Mouse (Mus musculus) adrenal gland, adult 2 months (tissue): ENCODE data around the gene Ccdc38. TPM values are rescaled to one million over a fixed set of nuclear protein-coding genes. Genes with fewer than 3 reads are reported as not detected.

ENCODE experiments used
- DNase-seq: peaks from one replicate; pipeline ENCODE4 v3.0.0; 2021
- polyA plus RNA-seq: library from polyadenylated mRNA; depleted of rRNA; stranded (reverse); fragments of >200 nt; gene quantifications from 2 replicates; pipeline ENCODE4 v1.2.3, GENCODE M21; 2012; rRNA removed
- total RNA-seq, 2 experiments: library from RNA; stranded (reverse); gene quantifications; 2 replicates each; pipeline ENCODE4 v1.2.3; 2021

Ccdc38 gene
- total and polyA plus RNA-seq, 3 experiments = not detected

GRCm38 (mm10) chr10:93609236-93609635 is 68.8 kb downstream of the Ccdc38 start:
- DNase-seq = no peak

- no peak for DNase-seq
These were observed 70.5 kb downstream of the Ccdc38 start for GRCm38 (mm10) chr10:93610896-93611295.

DNA sequence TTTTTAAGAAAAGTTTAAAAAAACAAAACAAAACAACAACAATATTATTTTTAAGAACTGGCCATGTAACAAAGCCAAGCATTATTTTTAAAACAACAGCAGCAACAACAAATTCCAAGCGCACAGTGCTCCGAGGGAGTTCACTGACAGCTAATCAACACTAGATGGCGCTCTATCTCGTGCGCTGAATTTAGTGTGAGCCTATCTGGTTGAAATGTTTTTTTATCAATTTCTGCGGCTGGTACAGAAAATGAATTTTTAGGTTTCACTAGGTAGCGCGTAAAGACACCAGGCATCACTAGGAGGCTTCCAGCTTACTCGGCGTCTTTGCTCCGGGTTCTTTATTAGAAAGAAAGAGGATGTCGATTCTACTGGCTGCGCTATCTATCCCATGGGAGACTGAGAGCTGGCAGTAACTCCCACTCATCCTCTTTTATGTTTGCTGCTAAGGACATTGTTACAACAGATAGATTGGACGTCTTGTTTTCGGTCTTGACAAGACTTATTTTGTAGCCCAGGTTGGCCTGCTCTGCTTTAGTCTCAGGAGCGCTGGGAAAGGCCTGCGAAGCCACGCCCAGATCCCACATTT is 71.1 kb downstream of the Ccdc38 start:
- peak; percentile 25 for DNase-seq

DNA sequence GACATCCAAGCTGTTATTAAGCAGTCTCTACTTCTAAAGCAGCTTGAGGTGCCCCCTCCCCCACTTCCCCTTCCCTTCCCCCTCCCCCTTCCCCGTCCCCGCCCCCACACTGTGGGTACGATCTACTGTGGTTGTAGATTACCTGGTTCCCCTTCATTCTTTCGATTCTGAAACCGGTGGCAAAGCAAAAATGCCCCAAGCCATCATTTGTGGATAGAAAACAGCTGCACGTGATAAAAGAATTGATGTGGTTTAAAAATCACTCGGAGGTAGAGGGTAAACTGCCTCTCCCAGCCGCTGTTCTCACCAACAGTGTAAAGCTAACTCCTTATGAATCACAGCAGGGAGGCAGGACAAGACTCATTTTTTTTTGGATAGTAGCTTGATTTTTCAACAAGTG is 74.4 kb downstream of the Ccdc38 start:
- DNase-seq = no peak

DNA sequence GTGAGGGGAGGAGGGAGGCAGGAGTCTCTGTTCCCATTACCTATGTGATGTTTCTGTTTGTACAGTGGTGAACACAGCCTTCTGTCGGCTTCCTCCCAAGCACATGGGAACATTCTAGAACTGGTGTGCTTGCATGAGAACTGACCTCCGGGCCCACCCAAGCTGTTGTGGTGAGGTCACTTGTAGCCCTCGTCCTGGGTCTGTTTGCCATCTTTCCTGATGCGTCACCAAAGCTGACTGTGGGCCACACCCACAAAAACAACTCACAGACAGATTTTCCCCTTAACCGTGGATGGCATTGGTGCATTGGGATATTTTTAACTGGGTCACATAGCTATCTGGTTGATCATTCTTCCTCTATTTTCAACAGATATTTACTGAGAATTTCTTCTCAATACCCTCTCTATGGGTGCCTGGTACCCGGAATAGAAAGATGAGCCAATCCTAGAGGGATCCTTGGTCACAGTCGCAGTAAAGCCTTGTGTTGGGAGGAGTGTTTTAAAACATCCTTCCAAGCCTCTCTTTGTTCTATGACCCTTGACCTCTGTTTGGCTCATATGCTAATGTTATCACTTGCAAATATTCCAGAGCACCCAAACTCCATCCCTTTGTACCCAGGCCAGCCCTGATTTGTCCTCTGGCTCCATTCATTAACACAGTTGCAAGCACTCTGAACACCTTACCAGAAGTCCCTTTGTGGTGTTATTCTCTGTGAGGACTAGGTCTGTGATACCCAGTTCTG is 80.2 kb downstream of the Ccdc38 start:
- peak; percentile 12 for DNase-seq

GRCm38 (mm10) chr10:93623725-93624124 is 83.3 kb downstream of the Ccdc38 start:
- DNase-seq = no peak

DNA sequence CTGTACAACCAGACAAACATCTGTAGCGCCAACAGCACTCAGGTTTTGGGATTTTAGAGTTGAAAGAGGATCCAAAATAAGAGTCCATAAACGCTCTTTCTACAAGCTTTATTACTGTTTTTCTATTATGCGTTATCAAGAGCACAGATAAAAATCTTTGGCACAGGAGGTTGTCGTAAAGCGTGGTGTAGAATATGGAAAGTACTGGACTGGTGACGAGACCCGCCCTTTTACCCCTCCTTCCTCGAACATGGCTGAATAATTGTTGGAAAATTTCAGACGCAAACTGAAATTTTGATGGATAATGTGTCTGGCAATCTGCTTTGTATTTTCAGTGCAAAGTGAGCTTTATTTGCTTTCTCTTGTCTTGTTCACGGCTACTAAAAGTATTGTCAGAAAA is 83.7 kb downstream of the Ccdc38 start:
- DNase-seq = no peak

DNA sequence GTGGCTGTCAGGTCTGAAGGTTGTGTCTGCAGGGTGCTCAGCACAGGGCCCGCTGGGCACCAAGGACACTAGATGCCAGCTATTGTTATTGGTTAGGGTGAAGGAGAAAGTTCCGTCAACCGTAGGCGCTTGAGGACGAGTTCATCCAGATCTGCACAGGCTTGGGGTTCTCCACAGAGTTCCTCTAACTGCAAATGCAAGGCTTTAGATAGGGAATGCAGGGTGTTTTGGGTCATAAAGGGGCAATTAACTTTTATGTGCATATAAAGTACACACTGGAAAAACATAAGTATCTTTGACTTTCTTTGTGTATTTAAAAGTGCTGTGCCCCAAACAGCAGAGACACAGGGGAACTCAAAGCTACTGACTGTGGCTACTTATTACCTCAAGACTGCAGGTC is 89.9 kb downstream of the Ccdc38 start:
- no peak for DNase-seq

DNA sequence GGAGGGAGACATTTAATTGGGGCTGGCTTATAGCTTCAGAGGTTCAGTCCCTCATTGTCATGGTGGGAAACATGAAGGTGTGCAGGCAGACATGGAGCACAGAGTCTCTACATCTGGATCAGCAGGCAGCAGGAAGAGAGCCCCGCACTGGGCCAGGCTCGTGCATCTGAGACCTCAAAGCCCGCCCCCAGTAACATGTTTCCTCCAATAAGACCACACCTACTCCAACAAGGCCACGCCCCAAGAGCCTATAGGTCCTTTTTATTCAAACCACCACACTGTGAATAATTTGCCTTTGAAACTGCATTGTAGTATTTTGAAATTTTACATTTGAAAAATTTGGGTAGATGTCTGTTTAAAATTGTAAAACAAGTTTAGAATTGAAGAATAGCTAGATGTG is 91.7 kb downstream of the Ccdc38 start:
- DNase-seq = no peak

DNA sequence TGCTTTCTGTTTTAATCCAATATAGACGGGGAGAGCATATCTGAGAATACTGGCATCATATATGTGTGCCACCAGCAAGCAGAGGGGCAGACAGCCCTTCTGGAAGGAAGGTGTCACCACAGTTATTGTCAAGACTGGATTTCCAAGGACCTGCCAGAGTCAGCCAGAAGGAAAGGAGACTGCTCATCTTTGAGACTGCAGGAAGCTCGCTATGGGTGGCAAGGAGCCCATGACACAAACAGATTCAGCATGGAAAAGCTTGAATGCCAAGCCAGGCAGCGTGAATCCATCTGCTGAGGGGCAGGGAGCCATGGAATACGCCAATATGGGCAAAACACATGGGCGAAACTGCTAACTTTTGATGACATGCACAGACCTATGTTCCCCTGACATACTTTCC is 93.1 kb downstream of the Ccdc38 start:
- no peak for DNase-seq

Other genes starting within 250 kb of the Ccdc38 start
- gene Elk3, start 229.5 kb upstream of the Ccdc38 start, total RNA-seq = 10 to 100 TPM; 31.1 to 51.5 TPM
- gene Elk3, start 229.5 kb upstream of the Ccdc38 start, polyA plus RNA-seq = 54.3 and 59.5 TPM in 2 replicates
- 10 to 100 TPM; 57.5 to 62.4 TPM for gene Lta4h, start 87.2 kb upstream of the Ccdc38 start, total RNA-seq
- 71.2 and 83.1 TPM in 2 replicates for gene Lta4h, start 87.2 kb upstream of the Ccdc38 start, polyA plus RNA-seq
- under 1 TPM; 0.14 to 0.75 TPM for gene Hal, start 51.9 kb upstream of the Ccdc38 start, total RNA-seq
- gene Hal, start 51.9 kb upstream of the Ccdc38 start, polyA plus RNA-seq = 0.15 and 1.4 TPM in 2 replicates
- gene Amdhd1, start 599 bp upstream of the Ccdc38 start, total RNA-seq = under 1 TPM in 1 of 2 experiments, not detected in 1; 0.20 TPM
- 0.03 and 0.12 TPM in 2 replicates for gene Amdhd1, start 599 bp upstream of the Ccdc38 start, polyA plus RNA-seq
- gene Snrpf, start 49.1 kb downstream of the Ccdc38 start, total RNA-seq = 10 to 100 TPM; 11.7 to 16.6 TPM
- 10.6 and 12.5 TPM in 2 replicates for gene Snrpf, start 49.1 kb downstream of the Ccdc38 start, polyA plus RNA-seq
- gene Ntn4, start 100.0 kb downstream of the Ccdc38 start, total RNA-seq = 10 to 100 TPM; 14.6 to 26.8 TPM
- gene Ntn4, start 100.0 kb downstream of the Ccdc38 start, polyA plus RNA-seq = 11.0 and 12.5 TPM in 2 replicates